Mouse (Mus musculus) cerebellum, adult 2 months (tissue): ENCODE data around the gene Siae.

Experiments
- CTCF ChIP-seq: fragments of 200-500 bp; IDR thresholded peaks from 2 replicates; pipeline ENCODE4 v1.5.1; 2011; ENCODE audit warnings: low read depth, mild to moderate bottlenecking, control low read depth, low read length, moderate library complexity, borderline replicate concordance; ENCODE audit not compliant: insufficient read depth
- POLR2A ChIP-seq: fragments of 200-500 bp; IDR thresholded peaks from 2 replicates; pipeline ENCODE4 v1.6.1; 2011; ENCODE audit warnings: low read length, control low read depth, borderline replicate concordance; ENCODE audit not compliant: insufficient read depth

DNA sequence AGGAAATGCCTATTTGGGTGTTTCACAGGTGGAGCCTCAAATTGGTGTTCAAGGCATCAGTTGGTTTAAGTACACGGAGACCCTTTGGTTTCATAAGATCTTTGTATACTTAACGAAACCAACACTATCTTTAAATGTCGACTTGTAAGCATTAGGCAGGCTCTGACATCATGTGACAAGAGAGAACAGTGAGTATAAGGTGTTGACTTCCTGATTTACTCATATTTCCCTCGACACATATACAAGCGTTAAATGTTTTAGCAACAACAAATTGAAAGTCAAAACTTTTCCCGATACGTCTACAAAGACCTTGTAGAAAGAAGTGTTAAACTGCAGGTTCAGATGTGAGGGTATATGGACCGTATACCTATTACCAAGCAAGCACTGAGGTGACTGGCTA lies 100.5 kb downstream of the Siae start:
- TF ChIP-seq POLR2A (no peak), CTCF (no peak)
